Comparison of ENCODE assay signal across 10 mouse cellular contexts in the genomic region with DNA sequence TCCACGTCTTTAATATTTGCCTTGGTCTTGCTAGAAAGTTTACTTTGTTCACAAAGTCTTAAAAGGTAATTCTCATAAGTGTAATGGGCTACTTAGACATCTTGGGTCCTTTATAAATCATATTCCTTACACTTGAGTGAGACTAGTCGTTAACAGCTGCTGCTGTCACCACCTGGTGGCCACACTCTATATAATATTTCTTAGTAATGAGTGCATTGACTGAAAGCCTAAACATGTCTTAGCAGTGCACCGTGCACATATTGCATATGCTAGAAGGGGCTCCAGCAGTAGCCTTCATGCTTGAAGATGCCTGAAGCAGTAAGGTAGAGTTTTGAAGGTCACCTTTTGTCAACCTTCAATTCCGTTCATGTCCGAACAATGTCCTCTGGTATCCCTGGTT.
DNase-seq lines count a peak whose midpoint lies in the region; ATAC-seq and TF ChIP-seq lines count a peak whose summit lies in the region.
"Had no signal": no experiment of that assay in that cellular context is flagged by ENCODE, and none has a peak within 500 bp of the region (broad histone marks: within the 10 kb centered on the region; RNA-seq: fewer than 3 reads in every experiment).

No protein-coding gene starts in this region.

- H3K9ac ChIP-seq in hindbrain, postnatal 0 days (replicated peaks; ENCODE audit: low read length) = no peak overlapping the region
- no peak overlapping the region for H3K9ac ChIP-seq in hindbrain, embryonic 12.5 days
- H3K9ac ChIP-seq: forebrain, embryonic 15.5 days; liver, embryonic 14.5 days had no signal

- H3K4me3 ChIP-seq in hindbrain, postnatal 0 days (ENCODE audit: low read length) = no peak overlapping the region
- H3K4me3 ChIP-seq in hindbrain, embryonic 12.5 days = no peak overlapping the region
- H3K4me3 ChIP-seq: forebrain, embryonic 15.5 days had no signal

- peak; percentile 66 for TF ChIP-seq CTCF in hindbrain, postnatal 0 days (IDR thresholded peaks at IDR 0.05; ENCODE audit: low read depth)

- no peaks in the 10 kb centered on the region for H3K4me1 ChIP-seq in hindbrain, postnatal 0 days (ENCODE audit: insufficient read depth, low read length)
- H3K4me1 ChIP-seq in hindbrain, embryonic 12.5 days = peaks cover 8% of the 10 kb centered on the region

- H3K27me3 ChIP-seq in hindbrain, postnatal 0 days (ENCODE audit: insufficient read depth, low read length) = no peaks in the 10 kb centered on the region
- H3K27me3 ChIP-seq in hindbrain, embryonic 12.5 days = no peaks in the 10 kb centered on the region; the same call in 1 of the 2 replicates
- H3K27me3 ChIP-seq: forebrain, embryonic 15.5 days had no signal

- no peak overlapping the region for H3K27ac ChIP-seq in hindbrain, postnatal 0 days
- H3K27ac ChIP-seq in hindbrain, embryonic 12.5 days = no peak overlapping the region
- H3K27ac ChIP-seq: forebrain, embryonic 15.5 days; liver, embryonic 14.5 days had no signal

- H3K9me3 ChIP-seq in hindbrain, postnatal 0 days (ENCODE audit: low read length) = no peaks in the 10 kb centered on the region
- H3K9me3 ChIP-seq in hindbrain, embryonic 12.5 days (replicated peaks) = no peaks in the 10 kb centered on the region
- H3K9me3 ChIP-seq: forebrain, embryonic 15.5 days had no signal

- H3K36me3 ChIP-seq in hindbrain, postnatal 0 days (ENCODE audit: insufficient read depth, low read length) = no peaks in the 10 kb centered on the region
- no peaks in the 10 kb centered on the region for H3K36me3 ChIP-seq in hindbrain, embryonic 12.5 days
- H3K36me3 ChIP-seq: forebrain, embryonic 15.5 days had no signal

- no peak overlapping the region for H3K4me2 ChIP-seq in hindbrain, postnatal 0 days (ENCODE audit: low read depth, low read length)
- no peak overlapping the region for H3K4me2 ChIP-seq in hindbrain, embryonic 12.5 days (replicated peaks)
- H3K4me2 ChIP-seq: forebrain, embryonic 15.5 days had no signal

- ATAC-seq in hindbrain, postnatal 0 days = no peak
- no peak for ATAC-seq in hindbrain, embryonic 12.5 days (ENCODE audit: low FRiP score)
- ATAC-seq: forebrain, embryonic 15.5 days; inflammation-experienced regulatory T-cells, adult 6 months had no signal

- 71% methylated on average over 5 of the region's 5 CpGs for WGBS in hindbrain, postnatal 0 days
- WGBS in hindbrain, embryonic 12.5 days = 80% methylated on average over 5 of the region's 5 CpGs

- peak; percentile 60 for DNase-seq in hindbrain, postnatal 0 days (ENCODE audit: low spot score)
- DNase-seq in urinary bladder, postnatal 14 days (ENCODE audit: low spot score) = peak; percentile 12
- DNase-seq in urinary bladder, postnatal 10 days (ENCODE audit: low spot score) = no peak
- DNase-seq in forelimb bud, embryonic 11.5 days (ENCODE audit: low read depth, low spot score) = peak; percentile 82
- no peak for DNase-seq in layer of hippocampus, postnatal 36 days
- DNase-seq in thymus, adult 18-20 months = no peak

Comparison
In these comparisons a context has a peak if more than half of its experiments do, and no peak if none do; other contexts are left out.
1. DNase-seq: peak in hindbrain, postnatal 0 days (single experiment), urinary bladder, postnatal 14 days (single experiment) and forelimb bud, embryonic 11.5 days (single experiment); none in urinary bladder, postnatal 10 days (single experiment), layer of hippocampus, postnatal 36 days (0 of 2) and thymus, adult 18-20 months (0 of 2).